Mouse (Mus musculus) spleen, adult 10 weeks (tissue): ENCODE data around the gene Zfyve19. TPM values are rescaled to one million over a fixed set of nuclear protein-coding genes. Genes with fewer than 3 reads are reported as not detected.

Experiments
- polyA plus RNA-seq: library from polyadenylated mRNA; stranded (reverse); fragments of 350-450 nt; fragmentation: Illumina TruSeq; extraction: RNeasy Lipid Tissue Mini Kit (QIAGEN cat#74804); gene quantifications from one replicate; pipeline ENCODE4 v1.2.3, GENCODE M21; 2015; ENCODE audit warnings: low replicate concordance; ENCODE audit not compliant: insufficient read depth

Zfyve19 gene
- polyA plus RNA-seq: 31.7 TPM

GRCm38 (mm10) chr2:119208344-119209175 is at the start of gene Zfyve19, which contains the start of gene Dnajc17:
Gene Zfyve19, plus strand, starts transcription at chr2:119208617.
Gene Dnajc17, minus strand, starts transcription at chr2:119208795.

DNA sequence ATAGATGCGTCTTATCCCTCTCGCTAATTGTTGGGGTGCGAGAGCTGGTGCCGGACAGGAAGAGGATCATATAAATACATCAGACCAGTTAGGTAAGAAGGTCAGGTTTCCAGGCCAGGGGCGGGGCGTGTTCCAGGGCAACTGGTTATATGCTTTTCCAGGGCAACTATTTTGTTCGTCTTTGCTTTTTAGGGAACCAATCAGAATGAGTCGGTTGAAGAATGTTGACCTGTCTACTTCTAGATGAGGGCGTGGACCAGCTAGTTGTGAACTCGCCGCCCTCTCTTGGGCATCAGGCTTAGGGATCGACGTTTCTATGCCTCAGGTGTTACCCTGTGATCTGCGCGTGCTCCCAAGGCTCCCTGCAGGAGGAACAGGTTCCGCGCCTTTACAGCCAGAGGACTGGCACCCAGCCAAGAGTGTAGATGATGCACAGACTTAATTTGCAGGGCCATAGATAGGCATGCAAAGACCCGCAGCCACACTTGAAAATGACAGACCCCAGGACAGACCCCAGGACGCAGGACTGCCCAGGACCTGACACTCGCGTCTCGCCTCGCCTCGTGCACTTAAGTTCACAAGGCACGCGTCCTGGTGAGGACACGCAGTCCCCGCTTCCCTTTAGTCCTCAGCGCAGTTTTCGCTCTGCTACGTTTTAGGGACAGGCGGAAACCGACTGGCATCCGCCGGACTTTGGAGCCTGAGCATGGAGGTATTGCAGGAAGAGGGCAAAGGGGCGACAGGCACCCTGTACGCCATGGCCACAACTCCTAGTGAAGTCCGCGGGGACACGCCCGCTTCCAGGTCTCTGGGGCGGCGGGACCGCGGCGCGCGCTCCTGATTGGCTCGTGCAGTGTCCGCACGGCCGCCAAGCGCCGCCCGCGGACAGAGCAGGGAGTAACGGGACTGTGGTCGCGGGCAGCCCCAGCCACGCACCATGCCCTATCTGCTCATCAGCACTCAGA is 41.2 kb upstream of the Zfyve19 start, which contains the start of gene Gchfr:
Gene Gchfr (plus strand): TSS at position 873 of the 965 bp plus-strand sequence.

GRCm38 (mm10) chr2:119173991-119174651 is 34.3 kb upstream of the Zfyve19 start, which contains the start of gene Gm14137:
Gene Gm14137, plus strand, starts transcription at chr2:119174509.

GRCm38 (mm10) chr2:119229775-119230704 is 21.6 kb downstream of the Zfyve19 start, which contains the start of gene Ppp1r14d:
Gene Ppp1r14d, minus strand, starts transcription at chr2:119229906.

DNA sequence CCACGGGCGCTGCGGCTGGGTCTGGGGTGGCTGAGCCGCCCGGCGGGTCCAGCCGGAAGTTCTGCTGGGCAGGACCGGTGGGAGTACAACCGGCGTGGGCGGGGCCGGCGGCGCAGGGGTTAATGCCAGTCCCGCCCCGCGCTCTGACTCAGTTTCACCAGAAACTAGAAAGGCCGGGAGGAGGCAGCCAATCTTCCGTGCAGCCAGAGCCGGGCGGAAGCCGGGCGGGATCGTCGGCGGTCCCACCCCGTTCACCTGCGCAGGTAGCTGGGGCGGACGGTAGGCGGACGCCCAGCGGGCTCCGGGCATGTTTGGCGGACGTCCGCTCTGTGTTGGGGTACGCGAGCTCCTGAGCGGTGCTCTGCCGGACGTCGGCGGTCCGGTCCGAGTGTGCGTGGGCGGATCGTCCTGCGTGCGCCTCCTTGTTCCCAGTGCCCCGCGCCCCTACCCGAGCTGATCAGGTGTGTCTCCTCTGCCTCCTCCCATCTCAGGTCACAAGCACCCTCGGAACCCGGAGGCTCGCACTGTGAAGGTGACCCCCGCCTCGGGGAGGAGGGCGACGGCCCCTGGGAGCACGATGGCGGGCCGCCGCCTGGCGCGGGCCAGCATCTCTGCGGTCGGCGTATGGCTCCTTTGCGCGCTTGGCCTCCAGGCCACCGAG is 28.9 kb downstream of the Zfyve19 start, which contains the start of gene Spint1:
Gene Spint1 (plus strand): TSS at position 153 of the 661 bp plus-strand sequence.

Other genes starting within 250 kb of the Zfyve19 start
- gene Ccdc32, start 179.2 kb upstream of the Zfyve19 start, polyA plus RNA-seq: 15.5 TPM
- gene Rpusd2, start 173.8 kb upstream of the Zfyve19 start, polyA plus RNA-seq: 2.7 TPM
- 8.1 TPM for gene Knl1, start 161.5 kb upstream of the Zfyve19 start, polyA plus RNA-seq
- gene Rad51, start 95.8 kb upstream of the Zfyve19 start, polyA plus RNA-seq: 8.7 TPM
- 24.8 TPM for gene Rmdn3, start 51.6 kb upstream of the Zfyve19 start, polyA plus RNA-seq
- not detected for gene Gchfr, start 40.8 kb upstream of the Zfyve19 start, polyA plus RNA-seq
- 0.29 TPM for gene Gm14137, start 34.1 kb upstream of the Zfyve19 start, polyA plus RNA-seq
- 14.3 TPM for gene Dnajc17, start 178 bp downstream of the Zfyve19 start, polyA plus RNA-seq
- not detected for gene Ppp1r14d, start 21.3 kb downstream of the Zfyve19 start, polyA plus RNA-seq
- 7.3 TPM for gene Spint1, start 28.7 kb downstream of the Zfyve19 start, polyA plus RNA-seq
- gene Rhov, start 62.7 kb downstream of the Zfyve19 start, polyA plus RNA-seq: not detected
- 3.2 TPM for gene Vps18, start 80.1 kb downstream of the Zfyve19 start, polyA plus RNA-seq
- 2.2 TPM for gene Dll4, start 117.2 kb downstream of the Zfyve19 start, polyA plus RNA-seq
- 0.33 TPM for gene Chac1, start 142.6 kb downstream of the Zfyve19 start, polyA plus RNA-seq